Mouse (Mus musculus) forebrain, embryonic 12.5 days (tissue): ENCODE measurements around the gene 4930442H23Rik. TPM values are rescaled to one million over a fixed set of nuclear protein-coding genes. Genes with fewer than 3 reads are reported as not detected.
"Not testable (repeated sequence)": the region's sequence is repeated elsewhere in the genome, so short reads cannot be mapped to it uniquely, and the experiment has no call there.

Experiments used
- ATAC-seq: fragments of 200-750 bp; cut with Nextera tagmentation; 2 replicates; pipeline ENCODE4 v1.8.0; 2017; ENCODE audit warnings: moderate TSS enrichment; ENCODE audit not compliant: low FRiP score
- H3K27ac ChIP-seq: fragments of 300-500 bp; sonication (generic); 2 replicates; pipeline ENCODE4 v1.5.1; 2016; ENCODE audit warnings: mild to moderate bottlenecking
- H3K27me3 ChIP-seq: fragments of 300-500 bp; sonication (generic); 2 replicates; pipeline ENCODE4 v1.6.1; 2016; ENCODE audit warnings: mild to moderate bottlenecking
- H3K36me3 ChIP-seq: fragments of 300-500 bp; sonication (generic); replicated peaks from 2 replicates; pipeline ENCODE4 v1.6.1; 2016; ENCODE audit warnings: mild to moderate bottlenecking
- H3K4me1 ChIP-seq: fragments of 300-500 bp; sonication (generic); 2 replicates; pipeline ENCODE4 v1.6.1; 2016
- H3K4me2 ChIP-seq: fragments of 300-500 bp; sonication (generic); 2 replicates; pipeline ENCODE4 v1.6.1; 2016; ENCODE audit warnings: mild to moderate bottlenecking, moderate library complexity
- H3K4me3 ChIP-seq: fragments of 300-500 bp; sonication (generic); replicated peaks from 2 replicates; pipeline ENCODE4 v1.5.1; 2016; ENCODE audit warnings: mild to moderate bottlenecking
- H3K9ac ChIP-seq: fragments of 300-500 bp; sonication (generic); 2 replicates; pipeline ENCODE4 v1.6.1; 2016; ENCODE audit warnings: mild to moderate bottlenecking
- H3K9me3 ChIP-seq: fragments of 300-500 bp; sonication (generic); 2 replicates; pipeline ENCODE4 v1.6.1; 2016
- WGBS: fragments of 180-500 bp; shearing (Covaris S2); methylation state at CpG from one replicate; pipeline ENCODE4 v1.1.7; 2016; 5-methylcytosine and 5-hydroxymethylcytosine counted together
- polyA plus RNA-seq: library from polyadenylated mRNA; unstranded; fragments of >200 nt; fragmentation: Nextera tagmentation; extraction: Ambion mirVana; gene quantifications from 2 replicates; pipeline ENCODE4 v1.2.1, GENCODE M21; 2016

Gene 4930442H23Rik
- polyA plus RNA-seq, 1 experiment from 2014 or later, result not detected

- not testable (repeated sequence) for H3K36me3 ChIP-seq, H3K9ac ChIP-seq, H3K9me3 ChIP-seq, H3K4me2 ChIP-seq, H3K4me3 ChIP-seq, H3K27ac ChIP-seq, ATAC-seq, H3K27me3 ChIP-seq
- peaks cover 43% of the 10 kb centered on the region for H3K4me1 ChIP-seq
- 54% methylated on average over 10 of the region's 14 CpGs for WGBS
Observed at GRCm38 (mm10) chr10:81169411-81169900, 14.2 kb downstream of the 4930442H23Rik start.

GRCm38 (mm10) chr10:81168521-81169244 is 15.0 kb downstream of the 4930442H23Rik start:
- Histone ChIP-seq H3K9ac (peak overlapping the region; percentile 54), H3K4me2 (peak overlapping the region; percentile 92), H3K27ac (peak overlapping the region; percentile 78), H3K9me3 (no peaks in the 10 kb centered on the region), H3K36me3 (peaks cover 13% of the 10 kb centered on the region), H3K27me3 (no peaks in the 10 kb centered on the region), H3K4me3 (peak overlapping the region; percentile 86), H3K4me1 (peaks cover 35% of the 10 kb centered on the region)
- WGBS, result 4% methylated on average over 29 of the region's 29 CpGs
- peak; percentile 31; the same call in 1 of the 2 replicates for ATAC-seq

GRCm38 (mm10) chr10:81168087-81168431 is 15.6 kb downstream of the 4930442H23Rik start:
- peak overlapping the region; percentile 78 for H3K27ac ChIP-seq
- H3K4me2 ChIP-seq, result peak overlapping the region; percentile 92
- peak; percentile 78 for ATAC-seq
- WGBS, result 8% methylated on average over 5 of the region's 5 CpGs
- no peaks in the 10 kb centered on the region for H3K9me3 ChIP-seq
- no peaks in the 10 kb centered on the region for H3K27me3 ChIP-seq
- H3K9ac ChIP-seq, result peak overlapping the region; percentile 54; the same call in 1 of the 2 replicates
- H3K36me3 ChIP-seq, result peaks cover 17% of the 10 kb centered on the region
- peak overlapping the region; percentile 86 for H3K4me3 ChIP-seq
- peaks cover 29% of the 10 kb centered on the region for H3K4me1 ChIP-seq

- peak; percentile 94 for ATAC-seq
- H3K36me3 ChIP-seq, result peaks cover 20% of the 10 kb centered on the region
- whole genome bisulfite sequencing, result under 1% methylated on average over 57 of the region's 64 CpGs
- H3K4me1 ChIP-seq, result peaks cover 28% of the 10 kb centered on the region
- peak within 1 kb of the TSS; percentile 78 for H3K27ac ChIP-seq
- H3K27me3 ChIP-seq, result no peaks in the 10 kb centered on the region
- peak within 1 kb of the TSS; percentile 86 for H3K4me3 ChIP-seq
- H3K9ac ChIP-seq, result peak within 1 kb of the TSS; percentile 85
- H3K4me2 ChIP-seq, result peak within 1 kb of the TSS; percentile 92
- no peaks in the 10 kb centered on the region for H3K9me3 ChIP-seq
Observed at GRCm38 (mm10) chr10:81167200-81168086, 16.2 kb downstream of the 4930442H23Rik start, which contains the start of gene Pias4. Gene Pias4 (minus strand): TSS chr10:81167923.

GRCm38 (mm10) chr10:81165118-81165517 is 18.5 kb downstream of the 4930442H23Rik start:
- Histone ChIP-seq H3K4me3 (no peak overlapping the region), H3K4me1 (peaks cover 31% of the 10 kb centered on the region), H3K9ac (no peak overlapping the region), H3K36me3 (peaks cover 44% of the 10 kb centered on the region), H3K27me3 (no peaks in the 10 kb centered on the region), H3K9me3 (no peaks in the 10 kb centered on the region), H3K4me2 (no peak overlapping the region), H3K27ac (no peak overlapping the region)
- ATAC-seq, result no peak
- 92% methylated on average over 8 of the region's 8 CpGs for WGBS

GRCm38 (mm10) chr10:81162318-81162652 is 21.4 kb downstream of the 4930442H23Rik start:
- Histone ChIP-seq H3K27ac (no peak overlapping the region), H3K4me3 (no peak overlapping the region), H3K36me3 (peaks cover 66% of the 10 kb centered on the region), H3K27me3 (no peaks in the 10 kb centered on the region), H3K9ac (no peak overlapping the region), H3K4me1 (peaks cover 20% of the 10 kb centered on the region), H3K9me3 (no peaks in the 10 kb centered on the region), H3K4me2 (no peak overlapping the region)
- WGBS, result 82% methylated on average over 2 of the region's 2 CpGs
- ATAC-seq, result no peak

- H3K27ac ChIP-seq, result no peak overlapping the region
Observed at GRCm38 (mm10) chr10:81161602-81162317, 21.9 kb downstream of the 4930442H23Rik start.

GRCm38 (mm10) chr10:81154736-81155135 is 28.9 kb downstream of the 4930442H23Rik start:
- WGBS, result 87% methylated on average over 6 of the region's 6 CpGs
- H3K4me3 ChIP-seq, result no peak overlapping the region
- no peaks in the 10 kb centered on the region for H3K27me3 ChIP-seq
- peaks cover 81% of the 10 kb centered on the region for H3K36me3 ChIP-seq
- no peak overlapping the region for H3K9ac ChIP-seq
- ATAC-seq, result no peak
- H3K4me2 ChIP-seq, result no peak overlapping the region
- H3K27ac ChIP-seq, result no peak overlapping the region
- H3K9me3 ChIP-seq, result no peaks in the 10 kb centered on the region
- no peaks in the 10 kb centered on the region for H3K4me1 ChIP-seq

More at GRCm38 (mm10) chr10:81161602-81162317, 21.9 kb downstream of the 4930442H23Rik start:
- H3K4me2 ChIP-seq, result no peak overlapping the region
- peaks cover 15% of the 10 kb centered on the region for H3K4me1 ChIP-seq
- no peaks in the 10 kb centered on the region for H3K27me3 ChIP-seq
- no peaks in the 10 kb centered on the region for H3K9me3 ChIP-seq
- H3K4me3 ChIP-seq, result no peak overlapping the region
- 93% methylated on average over 8 of the region's 8 CpGs for WGBS
- peaks cover 72% of the 10 kb centered on the region for H3K36me3 ChIP-seq
- no peak overlapping the region for H3K9ac ChIP-seq
- no peak for ATAC-seq

GRCm38 (mm10) chr10:81154313-81154712 is 29.3 kb downstream of the 4930442H23Rik start:
- H3K36me3 ChIP-seq, result peaks cover 85% of the 10 kb centered on the region
- H3K4me1 ChIP-seq, result no peaks in the 10 kb centered on the region
- H3K4me2 ChIP-seq, result no peak overlapping the region
- WGBS, result 93% methylated on average over 12 of the region's 12 CpGs
- no peak overlapping the region for H3K4me3 ChIP-seq
- no peaks in the 10 kb centered on the region for H3K27me3 ChIP-seq
- H3K27ac ChIP-seq, result no peak overlapping the region
- H3K9ac ChIP-seq, result no peak overlapping the region
- no peaks in the 10 kb centered on the region for H3K9me3 ChIP-seq
- ATAC-seq, result no peak

GRCm38 (mm10) chr10:81152609-81153008 is 31.0 kb downstream of the 4930442H23Rik start:
- Histone ChIP-seq H3K27me3 (no peaks in the 10 kb centered on the region), H3K9ac (no peak overlapping the region), H3K36me3 (peaks cover 86% of the 10 kb centered on the region), H3K4me3 (no peak overlapping the region), H3K4me1 (no peaks in the 10 kb centered on the region), H3K9me3 (no peaks in the 10 kb centered on the region), H3K27ac (peak overlapping the region; percentile 1; the same call in 1 of the 2 replicates), H3K4me2 (no peak overlapping the region)
- 82% methylated on average over 12 of the region's 12 CpGs for WGBS
- ATAC-seq, result no peak

GRCm38 (mm10) chr10:81151261-81151660 is 32.4 kb downstream of the 4930442H23Rik start:
- 81% methylated on average over 6 of the region's 6 CpGs for WGBS
- no peaks in the 10 kb centered on the region for H3K4me1 ChIP-seq
- no peaks in the 10 kb centered on the region for H3K27me3 ChIP-seq
- H3K36me3 ChIP-seq, result peaks cover 86% of the 10 kb centered on the region
- H3K4me2 ChIP-seq, result no peak overlapping the region
- no peak overlapping the region for H3K9ac ChIP-seq
- no peak overlapping the region for H3K4me3 ChIP-seq
- no peaks in the 10 kb centered on the region for H3K9me3 ChIP-seq
- no peak for ATAC-seq
- H3K27ac ChIP-seq, result no peak overlapping the region

- no peak overlapping the region for H3K9ac ChIP-seq
- ATAC-seq, result no peak
- WGBS, result 91% methylated on average over 4 of the region's 4 CpGs
Observed at GRCm38 (mm10) chr10:81146296-81146695, 37.4 kb downstream of the 4930442H23Rik start.

More at GRCm38 (mm10) chr10:81146296-81146695, 37.4 kb downstream of the 4930442H23Rik start:
- Histone ChIP-seq H3K27ac (no peak overlapping the region), H3K4me1 (peaks cover 17% of the 10 kb centered on the region), H3K4me3 (no peak overlapping the region), H3K4me2 (no peak overlapping the region), H3K9me3 (no peaks in the 10 kb centered on the region), H3K27me3 (no peaks in the 10 kb centered on the region), H3K36me3 (peaks cover 74% of the 10 kb centered on the region)
